In the genomic region with DNA sequence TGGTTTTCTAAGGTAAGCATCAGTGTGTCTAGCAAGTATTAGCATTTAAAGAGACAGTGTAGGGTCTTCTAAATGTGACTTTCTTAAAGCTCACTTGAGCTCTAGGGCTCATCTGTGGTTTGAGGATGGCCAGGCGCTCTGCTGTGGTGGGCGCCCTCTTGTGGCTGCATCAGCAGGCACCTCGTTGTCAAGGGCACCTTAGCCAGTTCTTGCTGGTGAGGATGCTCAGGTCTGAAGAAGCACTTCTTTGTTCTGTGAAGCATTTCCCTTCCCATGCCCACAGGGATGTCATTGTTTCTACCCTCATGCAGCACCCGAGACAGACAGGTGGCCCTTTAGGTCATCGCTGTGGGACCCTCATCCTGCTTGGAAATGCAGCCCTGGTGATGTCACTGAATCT, we compare ENCODE assay signal across 9 mouse cellular contexts.
DNase-seq lines count a peak whose midpoint lies in the region; ATAC-seq and TF ChIP-seq lines count a peak whose summit lies in the region.
"Had no signal": no experiment of that assay in that cellular context is flagged by ENCODE, and none has a peak within 500 bp of the region (broad histone marks: within the 10 kb centered on the region; RNA-seq: fewer than 3 reads in every experiment).

No protein-coding gene starts in this region.

- no peaks in the 10 kb centered on the region for H3K27me3 ChIP-seq in thymus, adult 2 months (ENCODE audit: control insufficient read depth, insufficient read depth, low read length)
- no peaks in the 10 kb centered on the region for H3K27me3 ChIP-seq in forebrain, embryonic 15.5 days
- H3K27me3 ChIP-seq in intestine, embryonic 16.5 days (replicated peaks; ENCODE audit: control insufficient read depth, insufficient read depth, low read length) = no peaks in the 10 kb centered on the region
- no peaks in the 10 kb centered on the region for H3K27me3 ChIP-seq in limb, embryonic 14.5 days (ENCODE audit: control insufficient read depth, insufficient read depth, low read length)

- no peak for TF ChIP-seq POLR2A in thymus, adult 2 months (IDR thresholded peaks at IDR 0.05; ENCODE audit: control insufficient read depth, extremely low read depth, insufficient read depth, low read length, poor library complexity)
- no peak for TF ChIP-seq POLR2A in limb, embryonic 14.5 days (IDR thresholded peaks at IDR 0.05; ENCODE audit: borderline replicate concordance, extremely low read depth, insufficient read depth, insufficient read length)
- TF ChIP-seq POLR2A in olfactory bulb, adult 2 months (IDR thresholded peaks at IDR 0.05; ENCODE audit: insufficient read depth, low read depth, low read length) = no peak

- no peak overlapping the region for H3K4me3 ChIP-seq in thymus, adult 2 months (ENCODE audit: control insufficient read depth, insufficient read depth, low read length)
- H3K4me3 ChIP-seq in forebrain, embryonic 15.5 days = no peak overlapping the region
- no peak overlapping the region for H3K4me3 ChIP-seq in intestine, embryonic 16.5 days (ENCODE audit: low read length)
- no peak overlapping the region for H3K4me3 ChIP-seq in limb, embryonic 14.5 days (replicated peaks; ENCODE audit: low read length)
- no peak overlapping the region for H3K4me3 ChIP-seq in olfactory bulb, adult 2 months (ENCODE audit: insufficient read depth, low read depth, low read length)
- H3K4me3 ChIP-seq: erythroblast, embryonic 14.5 days had no signal

- no peak overlapping the region for H3K9ac ChIP-seq in forebrain, embryonic 15.5 days (replicated peaks)
- H3K9ac ChIP-seq in intestine, embryonic 16.5 days (ENCODE audit: low read depth, low read length) = no peak overlapping the region
- no peak overlapping the region for H3K9ac ChIP-seq in limb, embryonic 14.5 days (ENCODE audit: low read depth, low read length, severe bottlenecking)

- DNase-seq in thymus, adult 2 months = peak; percentile 39
- DNase-seq in thymus, adult 18-20 months = no peak
- DNase-seq in c-Kit-positive CD71-negative TER-119-negative erythroid progenitor cells, embryonic 14.5 days (ENCODE audit: low read depth) = peak; percentile 36
- peak; percentile 47 for DNase-seq in limb, embryonic 14.5 days (ENCODE audit: low spot score)

- H3K4me2 ChIP-seq in forebrain, embryonic 15.5 days (replicated peaks) = no peak overlapping the region
- H3K4me2 ChIP-seq in intestine, embryonic 16.5 days (ENCODE audit: low read depth, low read length) = no peak overlapping the region
- H3K4me2 ChIP-seq in limb, embryonic 14.5 days (replicated peaks; ENCODE audit: low read depth, low read length, severe bottlenecking) = no peak overlapping the region

- no peaks in the 10 kb centered on the region for H3K36me3 ChIP-seq in thymus, adult 2 months (ENCODE audit: control insufficient read depth, insufficient read depth, low read length)
- H3K36me3 ChIP-seq in forebrain, embryonic 15.5 days = 0 out of 2 replicates have a peak, but pooled peaks cover 8% of the 10 kb centered on the region
- H3K36me3 ChIP-seq in intestine, embryonic 16.5 days (ENCODE audit: control insufficient read depth, insufficient read depth, low read length) = peaks cover 3% of the 10 kb centered on the region; the same call in 1 of the 2 replicates
- peaks cover 9% of the 10 kb centered on the region; the same call in 1 of the 2 replicates for H3K36me3 ChIP-seq in limb, embryonic 14.5 days (ENCODE audit: control insufficient read depth, insufficient read depth, low read length)

- 0 out of 2 replicates have a peak, but pooled peaks cover 3% of the 10 kb centered on the region for H3K4me1 ChIP-seq in thymus, adult 2 months (replicated peaks; ENCODE audit: control insufficient read depth, insufficient read depth, low read length)
- H3K4me1 ChIP-seq in forebrain, embryonic 15.5 days = peaks cover 23% of the 10 kb centered on the region
- H3K4me1 ChIP-seq in intestine, embryonic 16.5 days (ENCODE audit: control insufficient read depth, insufficient read depth, low read length) = no peaks in the 10 kb centered on the region
- peaks cover 9% of the 10 kb centered on the region; the same call in 1 of the 2 replicates for H3K4me1 ChIP-seq in limb, embryonic 14.5 days (ENCODE audit: control insufficient read depth, insufficient read depth, low read length)
- peaks cover 22% of the 10 kb centered on the region for H3K4me1 ChIP-seq in olfactory bulb, adult 2 months (ENCODE audit: control insufficient read depth, insufficient read depth, low read length)

- WGBS in thymus, adult 2 months = 34% methylated on average over 5 of the region's 5 CpGs
- WGBS in forebrain, embryonic 15.5 days = 34% methylated on average over 5 of the region's 5 CpGs
- WGBS in intestine, embryonic 16.5 days = 42% methylated on average over 5 of the region's 5 CpGs
- 43% methylated on average over 5 of the region's 5 CpGs for WGBS in limb, embryonic 14.5 days
- 43% methylated on average over 5 of the region's 5 CpGs for WGBS in olfactory bulb, adult 2 months

- peak; percentile 42; the same call in 1 of the 2 replicates for ATAC-seq in forebrain, embryonic 15.5 days (replicated peaks)
- ATAC-seq in intestine, embryonic 16.5 days = 0 out of 2 replicates have a peak, but pooled peaks have one; percentile 26
- ATAC-seq in limb, embryonic 14.5 days (ENCODE audit: low FRiP score, low read depth) = no peak
- no peak for ATAC-seq in erythroblast, adult 5-6 weeks (replicated peaks; ENCODE audit: low FRiP score, poor library complexity, severe bottlenecking)

- no peak overlapping the region for H3K27ac ChIP-seq in thymus, adult 2 months (ENCODE audit: control insufficient read depth, insufficient read depth, low read length)
- no peak overlapping the region for H3K27ac ChIP-seq in forebrain, embryonic 15.5 days (replicated peaks)
- H3K27ac ChIP-seq in intestine, embryonic 16.5 days (ENCODE audit: low read length) = no peak overlapping the region
- no peak overlapping the region for H3K27ac ChIP-seq in limb, embryonic 14.5 days (replicated peaks; ENCODE audit: low read depth, low read length)
- H3K27ac ChIP-seq in olfactory bulb, adult 2 months (ENCODE audit: insufficient read depth, low read depth, low read length) = no peak overlapping the region

- TF ChIP-seq CTCF in thymus, adult 2 months (IDR thresholded peaks at IDR 0.05; ENCODE audit: borderline replicate concordance, control insufficient read depth, extremely low read depth, insufficient read depth, low read length, poor library complexity) = no peak; the same call in 1 of the 2 replicates
- peak; percentile 74 for TF ChIP-seq CTCF in olfactory bulb, adult 2 months (IDR thresholded peaks at IDR 0.05; ENCODE audit: insufficient read depth, low read depth, low read length)

- H3K9me3 ChIP-seq in forebrain, embryonic 15.5 days = no peaks in the 10 kb centered on the region
- no peaks in the 10 kb centered on the region for H3K9me3 ChIP-seq in intestine, embryonic 16.5 days (ENCODE audit: control insufficient read depth, low read length)
- H3K9me3 ChIP-seq in limb, embryonic 14.5 days (ENCODE audit: control insufficient read depth, low read length) = no peaks in the 10 kb centered on the region

Comparison
In these comparisons a context has a peak if more than half of its experiments do, and no peak if none do; other contexts are left out.
1. DNase-seq: peak in thymus, adult 2 months (single experiment), c-Kit-positive CD71-negative TER-119-negative erythroid progenitor cells, embryonic 14.5 days (single experiment) and limb, embryonic 14.5 days (single experiment); none in thymus, adult 18-20 months (0 of 2).
2. ATAC-seq: peak in forebrain, embryonic 15.5 days (single experiment) and intestine, embryonic 16.5 days (single experiment); none in limb, embryonic 14.5 days (single experiment) and erythroblast, adult 5-6 weeks (single experiment).